Mouse (Mus musculus) limb, embryonic 11.5 days (tissue): ENCODE data around the gene Tent5c. TPM values are rescaled to one million over a fixed set of nuclear protein-coding genes. Genes with fewer than 3 reads are reported as not detected.
A peak's percentile ranks its signal among the peaks of the same experiment; 100 is the strongest.

Experiments
- ATAC-seq: fragments of 200-750 bp; cut with Nextera tagmentation; 2 replicates; pipeline ENCODE4 v1.8.0; 2017; ENCODE audit warnings: low read depth; ENCODE audit not compliant: insufficient number of reproducible peaks, low FRiP score, low TSS enrichment
- DNase-seq: peaks from one replicate; pipeline ENCODE4 v3.0.0-alpha.2; 2015; ENCODE audit warnings: low spot score
- H3K27ac ChIP-seq: fragments of 300-500 bp; sonication (generic); replicated peaks from 2 replicates; pipeline ENCODE4 v1.5.1; 2014; ENCODE audit warnings: low read depth, mild to moderate bottlenecking, low read length
- H3K27me3 ChIP-seq: fragments of 300-500 bp; sonication (generic); 2 replicates; pipeline ENCODE4 v1.6.1; 2014; ENCODE audit warnings: mild to moderate bottlenecking, low read length, mixed read lengths; ENCODE audit not compliant: control insufficient read depth, insufficient read depth
- H3K36me3 ChIP-seq: fragments of 300-500 bp; sonication (generic); 2 replicates; pipeline ENCODE4 v1.6.1; 2014; ENCODE audit warnings: mild to moderate bottlenecking, low read length, moderate library complexity, mixed read lengths; ENCODE audit not compliant: control insufficient read depth, insufficient read depth
- H3K4me1 ChIP-seq: fragments of 300-500 bp; sonication (generic); 2 replicates; pipeline ENCODE4 v1.6.1; 2014; ENCODE audit warnings: low read length, mixed read lengths; ENCODE audit not compliant: control insufficient read depth, insufficient read depth
- H3K4me2 ChIP-seq: fragments of 300-500 bp; sonication (generic); 2 replicates; pipeline ENCODE4 v1.6.1; 2014; ENCODE audit warnings: low read depth, mild to moderate bottlenecking, moderate library complexity; ENCODE audit not compliant: severe bottlenecking
- H3K4me3 ChIP-seq: fragments of 300-500 bp; sonication (generic); 2 replicates; pipeline ENCODE4 v1.5.1; 2014; ENCODE audit warnings: low read depth, low read length
- H3K9ac ChIP-seq: fragments of 300-500 bp; sonication (generic); 2 replicates; pipeline ENCODE4 v1.6.1; 2014; ENCODE audit warnings: mild to moderate bottlenecking, low read length
- H3K9me3 ChIP-seq: fragments of 300-500 bp; sonication (generic); 2 replicates; pipeline ENCODE4 v1.6.1; 2016; ENCODE audit warnings: low read length; ENCODE audit not compliant: control insufficient read depth
- WGBS: fragments of 180-500 bp; shearing (Covaris S2); extraction: QIAGEN DNeasy Blood & Tissue Kit; methylation state at CpG from one replicate; pipeline ENCODE4 v1.1.7; 2014; 5-methylcytosine and 5-hydroxymethylcytosine counted together
- polyA plus RNA-seq: library from polyadenylated mRNA; unstranded; fragments of >200 nt; fragmentation: Nextera tagmentation; extraction: Ambion mirVana; gene quantifications from 2 replicates; pipeline ENCODE4 v1.2.1, GENCODE M21; 2014

Gene Tent5c
- polyA plus RNA-seq, 1 experiment from 2014 or later = 2.7 TPM

GRCm38 (mm10) chr3:100464596-100464995 lies 24.5 kb downstream of the Tent5c start:
- ATAC-seq = no peak
- no peak overlapping the region for H3K9ac ChIP-seq
- no peaks in the 10 kb centered on the region for H3K36me3 ChIP-seq
- no peaks in the 10 kb centered on the region for H3K27me3 ChIP-seq
- peaks cover 5% of the 10 kb centered on the region for H3K4me1 ChIP-seq
- no peak overlapping the region for H3K4me3 ChIP-seq
- H3K4me2 ChIP-seq = no peak overlapping the region
- no peaks in the 10 kb centered on the region for H3K9me3 ChIP-seq
- DNase-seq = no peak
- H3K27ac ChIP-seq = no peak overlapping the region
- WGBS = 92% methylated on average over 5 of the region's 5 CpGs

- H3K27ac ChIP-seq = no peak overlapping the region
Measured at GRCm38 (mm10) chr3:100463959-100464265, 25.2 kb downstream of the Tent5c start.

GRCm38 (mm10) chr3:100463160-100463958 lies 25.8 kb downstream of the Tent5c start:
- H3K4me1 ChIP-seq = peaks cover 5% of the 10 kb centered on the region
- no peak overlapping the region for H3K4me2 ChIP-seq
- DNase-seq = peak; percentile 32
- ATAC-seq = peak; percentile 78; the same call in 1 of the 2 replicates
- H3K27me3 ChIP-seq = no peaks in the 10 kb centered on the region
- no peak overlapping the region for H3K27ac ChIP-seq
- whole genome bisulfite sequencing = 40% methylated on average over 12 of the region's 12 CpGs
- no peaks in the 10 kb centered on the region for H3K9me3 ChIP-seq
- H3K4me3 ChIP-seq = no peak overlapping the region
- H3K36me3 ChIP-seq = no peaks in the 10 kb centered on the region
- H3K9ac ChIP-seq = no peak overlapping the region

More at GRCm38 (mm10) chr3:100463959-100464265, 25.2 kb downstream of the Tent5c start:
- no peaks in the 10 kb centered on the region for H3K9me3 ChIP-seq
- DNase-seq = no peak
- H3K36me3 ChIP-seq = no peaks in the 10 kb centered on the region
- H3K27me3 ChIP-seq = no peaks in the 10 kb centered on the region
- no peak overlapping the region for H3K4me3 ChIP-seq
- WGBS = 73% methylated on average over 2 of the region's 2 CpGs
- H3K4me1 ChIP-seq = peaks cover 5% of the 10 kb centered on the region
- no peak for ATAC-seq
- H3K9ac ChIP-seq = no peak overlapping the region
- H3K4me2 ChIP-seq = no peak overlapping the region

GRCm38 (mm10) chr3:100462235-100463083 lies 26.7 kb downstream of the Tent5c start:
- ATAC-seq (no peak), DNase-seq (no peak)
- Histone ChIP-seq H3K4me2 (no peak overlapping the region), H3K4me1 (peaks cover 5% of the 10 kb centered on the region), H3K9me3 (no peaks in the 10 kb centered on the region), H3K27ac (no peak overlapping the region), H3K27me3 (no peaks in the 10 kb centered on the region), H3K4me3 (no peak overlapping the region), H3K9ac (no peak overlapping the region), H3K36me3 (no peaks in the 10 kb centered on the region)
- WGBS = 83% methylated on average over 8 of the region's 8 CpGs

- Histone ChIP-seq H3K27me3 (no peaks in the 10 kb centered on the region), H3K4me3 (no peak overlapping the region), H3K36me3 (no peaks in the 10 kb centered on the region), H3K9ac (no peak overlapping the region), H3K4me1 (peaks cover 5% of the 10 kb centered on the region), H3K27ac (no peak overlapping the region), H3K4me2 (no peak overlapping the region), H3K9me3 (no peaks in the 10 kb centered on the region)
- DNase-seq = no peak
- 75% methylated on average over 2 of the region's 2 CpGs for WGBS
- ATAC-seq = no peak
Measured at GRCm38 (mm10) chr3:100460510-100460909, 28.6 kb downstream of the Tent5c start.

- WGBS = 81% methylated on average over 7 of the region's 7 CpGs
- Histone ChIP-seq H3K4me2 (no peak overlapping the region), H3K27ac (no peak overlapping the region), H3K4me3 (no peak overlapping the region), H3K9me3 (no peaks in the 10 kb centered on the region), H3K4me1 (0 out of 2 replicates have a peak, but pooled peaks cover under 1% of the 10 kb centered on the region), H3K27me3 (no peaks in the 10 kb centered on the region), H3K36me3 (no peaks in the 10 kb centered on the region), H3K9ac (no peak overlapping the region)
- ATAC-seq (no peak), DNase-seq (no peak)
Measured at GRCm38 (mm10) chr3:100443798-100444500, 45.2 kb downstream of the Tent5c start.

GRCm38 (mm10) chr3:100442499-100442898 lies 46.6 kb downstream of the Tent5c start:
- no peak overlapping the region for H3K9ac ChIP-seq
- ATAC-seq = no peak

GRCm38 (mm10) chr3:100440754-100441153 lies 48.4 kb downstream of the Tent5c start:
- Histone ChIP-seq H3K4me1 (0 out of 2 replicates have a peak, but pooled peaks cover 5% of the 10 kb centered on the region), H3K36me3 (no peaks in the 10 kb centered on the region), H3K9ac (no peak overlapping the region), H3K4me2 (no peak overlapping the region), H3K9me3 (no peaks in the 10 kb centered on the region), H3K4me3 (no peak overlapping the region), H3K27ac (no peak overlapping the region), H3K27me3 (no peaks in the 10 kb centered on the region)
- DNase-seq (no peak), ATAC-seq (no peak)
- 92% methylated on average over 4 of the region's 4 CpGs for WGBS

More at GRCm38 (mm10) chr3:100442499-100442898, 46.6 kb downstream of the Tent5c start:
- no peak overlapping the region for H3K4me3 ChIP-seq
- H3K9me3 ChIP-seq = no peaks in the 10 kb centered on the region
- 88% methylated on average over 6 of the region's 6 CpGs for WGBS
- H3K4me2 ChIP-seq = no peak overlapping the region
- no peaks in the 10 kb centered on the region for H3K27me3 ChIP-seq
- DNase-seq = no peak
- no peak overlapping the region for H3K27ac ChIP-seq
- H3K4me1 ChIP-seq = 0 out of 2 replicates have a peak, but pooled peaks cover 5% of the 10 kb centered on the region
- no peaks in the 10 kb centered on the region for H3K36me3 ChIP-seq
